Mouse (Mus musculus) lung, adult 2 months (tissue): Measurements from ENCODE around the gene Pnp. TPM values are rescaled to one million over a fixed set of nuclear protein-coding genes. Genes with fewer than 3 reads are reported as not detected.
"Not testable (repeated sequence)": the region's sequence is repeated elsewhere in the genome, so short reads cannot be mapped to it uniquely, and the experiment has no call there.

Experiments used
- DNase-seq: peaks from one replicate; pipeline ENCODE4 v3.0.0; 2022
- H3K4me1 ChIP-seq: fragments of 200-500 bp; 2 replicates; pipeline ENCODE4 v1.6.1; 2011; ENCODE audit warnings: low read length; ENCODE audit not compliant: control insufficient read depth, insufficient read depth
- H3K4me3 ChIP-seq: fragments of 200-500 bp; replicated peaks from 2 replicates; pipeline ENCODE3; 2011; ENCODE audit warnings: low read depth, mild to moderate bottlenecking, control low read depth, low read length; ENCODE audit errors: extremely low read depth
- CTCF ChIP-seq: fragments of 200-500 bp; IDR thresholded peaks from 2 replicates; pipeline ENCODE4 v1.5.1; 2011; ENCODE audit warnings: mild to moderate bottlenecking, low read length, control low read depth; ENCODE audit not compliant: insufficient read depth
- POLR2A ChIP-seq: fragments of 200-500 bp; IDR thresholded peaks from 2 replicates; pipeline ENCODE4 v1.6.1; 2011; ENCODE audit warnings: low read depth, mild to moderate bottlenecking, control low read depth, low read length, borderline replicate concordance; ENCODE audit errors: extremely low read depth
- WGBS: fragments of 180-500 bp; shearing (Covaris S2); methylation state at CpG from one replicate; pipeline ENCODE4 v1.1.7; 2018; 5-methylcytosine and 5-hydroxymethylcytosine counted together
- polyA plus RNA-seq: library from polyadenylated mRNA; depleted of rRNA; stranded (reverse); fragments of >200 nt; gene quantifications from 2 replicates; pipeline ENCODE4 v1.2.3, GENCODE M21; 2012

Gene Pnp
- polyA plus RNA-seq, 1 experiment, result 35.3 TPM

DNA sequence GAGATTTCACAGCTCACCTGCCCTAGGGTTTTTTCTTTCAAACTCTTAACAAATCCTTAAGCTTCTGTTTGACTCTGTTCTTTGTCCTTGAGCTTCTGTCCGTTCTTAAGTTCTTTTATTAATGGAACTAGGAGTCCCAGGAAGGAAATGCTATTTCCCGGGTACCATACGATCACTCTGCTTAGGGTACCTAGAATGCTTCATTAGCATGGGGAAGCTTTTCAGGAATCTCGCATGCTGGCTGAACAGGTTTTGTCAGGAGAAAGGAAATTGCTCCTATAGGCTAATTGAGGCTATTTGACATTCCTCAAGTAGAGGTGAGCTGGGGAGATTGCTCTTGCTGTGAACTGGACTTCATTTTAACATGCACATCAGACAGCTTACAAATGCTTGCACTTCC is 42.8 kb downstream of the Pnp start:
- Histone ChIP-seq H3K4me1 (peaks cover 4% of the 10 kb centered on the region; the same call in 1 of the 2 replicates), H3K4me3 (no peak overlapping the region)
- 45% methylated on average over 4 of the region's 4 CpGs for WGBS
- no peak for DNase-seq
- TF ChIP-seq CTCF (no peak), POLR2A (no peak)

DNA sequence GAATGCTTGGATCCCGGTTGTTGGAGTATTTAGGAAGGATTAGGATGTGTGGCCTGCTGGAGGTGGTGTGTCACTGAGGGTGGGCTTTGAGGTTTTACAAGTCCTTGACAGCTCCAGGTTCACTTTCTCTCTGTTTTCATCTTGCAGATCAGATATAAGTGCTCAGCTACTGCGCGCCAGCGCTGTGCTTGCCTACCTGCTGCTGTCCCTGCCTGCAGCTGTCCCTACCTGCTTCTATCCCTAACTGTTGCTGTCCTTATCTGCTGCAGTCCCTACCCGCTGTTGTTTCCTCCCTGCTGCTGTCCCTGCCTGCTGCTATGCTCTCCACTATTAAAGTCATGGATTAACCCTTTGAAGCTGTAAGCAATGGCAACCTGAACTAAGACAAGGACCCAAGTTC is 44.1 kb downstream of the Pnp start:
- 69% methylated on average over 5 of the region's 5 CpGs for whole genome bisulfite sequencing
- TF ChIP-seq CTCF, result no peak
- TF ChIP-seq POLR2A, result no peak
- peaks cover 6% of the 10 kb centered on the region; the same call in 1 of the 2 replicates for H3K4me1 ChIP-seq
- no peak overlapping the region for H3K4me3 ChIP-seq
- no peak for DNase-seq

DNA sequence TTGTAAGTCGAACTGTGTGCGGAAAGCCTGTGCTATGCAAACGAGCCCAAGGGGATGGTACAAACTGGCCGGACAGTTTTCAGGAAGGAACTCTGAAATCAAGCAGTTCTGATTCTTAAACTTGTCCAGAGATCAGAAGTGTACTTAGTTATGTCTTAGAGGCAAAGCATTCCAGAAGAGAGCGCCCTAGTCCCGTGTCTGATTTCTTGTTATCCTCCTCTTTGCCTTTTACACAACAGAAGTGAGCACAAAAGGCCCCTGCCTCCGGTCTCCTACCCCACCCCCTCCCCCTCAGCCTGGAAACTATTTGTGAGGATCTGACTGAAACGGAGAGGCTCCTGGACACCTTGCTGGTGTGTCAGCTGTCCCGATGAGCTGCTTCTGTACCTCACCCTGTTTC is 45.8 kb downstream of the Pnp start:
- Histone ChIP-seq H3K4me3 (no peak overlapping the region), H3K4me1 (peaks cover 6% of the 10 kb centered on the region; the same call in 1 of the 2 replicates)
- DNase-seq, result no peak
- WGBS, result 16% methylated on average over 9 of the region's 9 CpGs
- TF ChIP-seq CTCF (no peak), POLR2A (no peak)

DNA sequence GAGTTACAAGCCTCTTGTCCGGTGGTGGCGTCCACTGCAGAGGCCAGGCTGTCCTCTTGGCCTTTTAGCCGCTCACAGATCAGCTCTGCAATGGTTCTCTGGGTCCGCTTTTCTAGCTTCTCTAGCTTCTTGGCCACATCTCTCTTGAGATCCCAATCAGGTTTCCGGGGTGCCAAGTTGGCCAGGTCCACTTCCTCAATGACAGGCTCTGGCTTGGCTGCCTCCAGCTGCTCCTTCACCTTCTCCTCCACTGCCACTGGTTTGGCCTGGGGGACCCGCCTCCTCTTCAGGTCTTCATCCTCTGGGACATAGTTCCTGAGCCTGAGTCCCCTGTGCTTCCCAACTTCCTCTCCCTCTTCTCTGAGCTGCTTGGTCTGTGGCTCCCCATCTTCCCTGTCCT is 47.6 kb downstream of the Pnp start:
- H3K4me1 ChIP-seq, DNase-seq, H3K4me3 ChIP-seq: not testable (repeated sequence)
- WGBS, result 66% methylated on average over 6 of the region's 6 CpGs

DNA sequence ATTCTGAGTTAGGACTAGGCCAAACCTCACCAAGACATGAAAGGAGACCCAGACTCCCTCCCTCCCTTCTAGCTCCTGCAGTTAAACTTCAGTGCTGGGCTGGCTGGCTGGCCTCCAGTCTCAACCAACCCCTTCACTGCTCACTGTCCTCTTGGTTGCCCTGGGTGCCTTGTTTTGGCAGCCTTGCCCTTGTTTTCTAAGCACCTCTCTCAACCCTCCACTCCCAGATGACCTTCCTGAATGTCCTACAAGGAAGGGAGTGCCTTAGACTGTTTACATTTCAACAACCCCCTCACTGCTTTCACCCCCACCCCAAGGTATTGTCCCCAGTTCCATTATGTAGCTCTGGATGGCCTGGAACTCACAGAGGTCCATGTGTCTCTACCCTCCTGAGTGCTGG is 48.7 kb downstream of the Pnp start:
- peaks cover 6% of the 10 kb centered on the region; the same call in 1 of the 2 replicates for H3K4me1 ChIP-seq
- no peak overlapping the region for H3K4me3 ChIP-seq
- DNase-seq, result no peak
- no peak for TF ChIP-seq POLR2A
- TF ChIP-seq CTCF, result no peak

DNA sequence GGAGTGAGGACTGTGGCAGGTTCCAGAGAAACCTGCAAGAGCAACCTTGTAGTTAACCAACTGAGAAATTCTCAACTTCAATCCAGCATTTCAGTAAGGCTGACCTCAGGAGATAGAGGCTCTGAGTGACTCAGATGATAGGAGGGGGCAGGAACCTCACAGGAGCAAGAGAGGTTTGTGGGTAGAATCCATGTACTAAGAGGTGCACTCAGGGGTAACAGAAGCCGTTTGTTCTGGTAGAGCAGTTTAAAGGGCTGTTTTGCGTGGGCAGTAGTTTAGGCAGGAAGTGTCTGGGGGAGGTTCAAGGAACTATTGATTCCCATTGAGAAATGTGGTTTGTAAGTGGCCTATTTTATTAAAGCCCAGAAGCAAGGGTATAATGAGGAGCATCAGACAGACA is 50.3 kb downstream of the Pnp start:
- Histone ChIP-seq H3K4me3 (no peak overlapping the region), H3K4me1 (peaks cover 6% of the 10 kb centered on the region; the same call in 1 of the 2 replicates)
- TF ChIP-seq CTCF (no peak), POLR2A (no peak)
- 16% methylated on average over 2 of the region's 2 CpGs for WGBS
- DNase-seq, result no peak

DNA sequence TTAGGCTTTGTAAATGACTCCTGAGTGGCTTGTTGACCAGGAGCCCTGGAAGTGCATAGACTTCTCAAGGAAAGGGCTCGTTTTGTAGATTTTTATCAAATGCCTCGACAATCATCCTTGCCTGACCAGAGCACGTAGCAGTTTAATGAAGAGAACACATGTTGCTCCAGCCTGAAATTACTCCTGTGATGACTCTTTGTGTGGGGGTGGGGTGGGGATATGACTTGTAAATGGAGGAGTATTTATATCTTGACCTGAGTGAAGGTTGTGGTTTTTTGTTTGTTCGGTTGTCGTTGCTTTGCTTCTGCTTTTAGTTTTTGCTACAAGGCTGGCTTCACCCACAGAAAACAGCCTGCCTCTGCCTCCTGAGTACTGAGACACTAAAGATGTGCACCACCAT is 51.0 kb downstream of the Pnp start:
- no peak overlapping the region for H3K4me3 ChIP-seq
- DNase-seq, result no peak
- TF ChIP-seq POLR2A (no peak), CTCF (no peak)
- 56% methylated on average over 5 of the region's 5 CpGs for WGBS
- peaks cover 6% of the 10 kb centered on the region; the same call in 1 of the 2 replicates for H3K4me1 ChIP-seq

DNA sequence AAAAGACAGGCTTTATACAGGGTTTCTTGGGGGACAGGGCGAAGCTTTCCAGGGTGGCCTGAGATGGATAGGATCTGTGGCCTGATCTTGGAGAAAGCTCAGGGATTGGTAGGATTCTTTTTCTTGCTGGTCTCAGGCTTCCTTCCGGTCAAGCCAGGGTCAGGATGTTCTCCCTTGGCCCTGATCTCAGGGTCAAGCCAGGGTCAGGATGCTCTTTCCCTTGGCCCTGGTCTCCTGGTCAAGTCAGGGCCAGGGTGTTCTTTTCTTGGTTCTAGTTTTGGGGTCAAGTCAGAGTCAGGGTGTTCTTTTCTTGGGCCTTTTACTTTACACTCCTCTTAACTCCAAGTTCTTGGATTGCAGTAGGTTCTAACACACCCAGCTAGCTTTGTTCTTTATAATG is 56.8 kb downstream of the Pnp start:
- 60% methylated on average over 2 of the region's 2 CpGs for WGBS
- TF ChIP-seq POLR2A (no peak), CTCF (no peak)
- no peak overlapping the region for H3K4me3 ChIP-seq
- H3K4me1 ChIP-seq, result no peaks in the 10 kb centered on the region
- no peak for DNase-seq

DNA sequence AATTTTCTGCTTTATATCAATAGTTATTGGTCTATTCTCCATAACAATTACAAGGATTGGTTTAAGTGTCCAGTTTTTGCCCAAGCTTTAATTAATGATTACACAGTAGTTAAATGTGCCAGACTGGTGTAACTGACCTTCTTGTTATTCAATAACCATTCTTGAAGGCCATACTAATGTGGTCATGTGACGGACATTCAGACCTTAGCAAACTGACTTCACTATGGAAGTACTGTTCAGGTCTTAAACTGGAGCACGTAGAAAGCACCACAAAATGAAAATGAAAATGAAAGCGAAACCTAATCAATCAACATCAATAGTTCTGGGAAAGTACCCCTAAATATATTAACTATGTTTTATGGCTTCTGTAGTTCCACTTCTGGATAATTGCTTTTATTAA is 60.2 kb downstream of the Pnp start:
- no peak for DNase-seq
- no peak overlapping the region for H3K4me3 ChIP-seq
- H3K4me1 ChIP-seq, result peaks cover 3% of the 10 kb centered on the region; the same call in 1 of the 2 replicates
- TF ChIP-seq POLR2A, result no peak
- TF ChIP-seq CTCF, result no peak
- 68% methylated on average over 3 of the region's 3 CpGs for WGBS

DNA sequence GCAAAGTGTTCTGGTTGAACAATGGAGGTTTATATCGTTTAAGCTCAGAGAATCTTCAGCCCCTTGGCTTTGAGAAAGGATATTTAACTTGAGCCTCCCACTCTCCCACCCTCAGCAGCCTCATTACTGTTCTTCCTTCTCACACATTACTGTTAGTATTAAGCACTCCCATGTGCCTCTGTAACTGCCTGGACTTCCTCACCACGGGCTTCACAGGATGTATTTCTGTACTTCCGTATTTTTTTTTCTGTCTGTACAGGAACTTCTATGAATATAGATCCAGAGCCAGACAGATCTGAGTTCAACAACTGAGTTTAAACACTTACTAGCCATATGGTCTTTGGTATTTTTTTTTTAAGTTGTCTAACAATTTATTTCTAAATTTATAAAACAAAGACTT is 66.2 kb downstream of the Pnp start:
- TF ChIP-seq POLR2A (no peak), CTCF (no peak)
- H3K4me3 ChIP-seq, result no peak overlapping the region
- no peak for DNase-seq
- H3K4me1 ChIP-seq, result peaks cover 10% of the 10 kb centered on the region; the same call in 1 of the 2 replicates
- WGBS, result 46% methylated on average over 3 of the region's 3 CpGs
